8 mouse cellular contexts compared by ENCODE assay signal in genomic region chr2:79774372-79774771, GRCm38 (mm10).
DNase-seq lines count a peak whose midpoint lies in the region; ATAC-seq lines count a peak whose summit lies in the region.

No protein-coding gene starts in this region.

- H3K27me3 ChIP-seq in heart, embryonic 10.5 days (ENCODE audit: insufficient read depth, poor library complexity, severe bottlenecking) = no peaks in the 10 kb centered on the region
- H3K27me3 ChIP-seq in midbrain, embryonic 14.5 days (ENCODE audit: control insufficient read depth, insufficient read depth, low read length) = no peaks in the 10 kb centered on the region

- DNase-seq in heart, adult 18-20 months = peak; percentile 69 to 87
- DNase-seq in heart, embryonic 10.5 days (ENCODE audit: low spot score) = no peak
- peak; percentile 74 for DNase-seq in cerebellum, adult 9-10 months
- DNase-seq in frontal cortex, postnatal 25 days (ENCODE audit: low spot score in 2 of 2) = peak; percentile 57 to 70
- peak; percentile 58 for DNase-seq in kidney, adult 11 months
- DNase-seq in left cerebral cortex, postnatal 25 days (ENCODE audit: low spot score in 2 of 2) = peak; percentile 82 to 85
- peak; percentile 95 for DNase-seq in midbrain, embryonic 14.5 days
- peak; percentile 13 to 63 for DNase-seq in spleen, postnatal 14 days (ENCODE audit: low spot score in 2 of 2)

- 4% methylated on average over 5 of the region's 5 CpGs for WGBS in heart, embryonic 10.5 days
- WGBS in midbrain, embryonic 14.5 days = 2% methylated on average over 5 of the region's 5 CpGs

- intact Hi-C loops in left cerebral cortex, postnatal 25 days (cut with DNase I) = loop anchor here (1.0 to 10.0 kb wide), 2 partner anchors 263 to 810 kb away; no protein-coding TSS in a partner anchor

- no peaks in the 10 kb centered on the region for H3K36me3 ChIP-seq in heart, embryonic 10.5 days
- no peaks in the 10 kb centered on the region for H3K36me3 ChIP-seq in midbrain, embryonic 14.5 days (ENCODE audit: control insufficient read depth, insufficient read depth, low read length)

- H3K4me2 ChIP-seq in midbrain, embryonic 14.5 days (ENCODE audit: low read length) = no peak overlapping the region

- no peak; the same call in 1 of the 2 replicates for ATAC-seq in midbrain, embryonic 14.5 days (ENCODE audit: low FRiP score, low TSS enrichment)

- no peak overlapping the region for H3K4me3 ChIP-seq in heart, embryonic 10.5 days
- no peak overlapping the region for H3K4me3 ChIP-seq in midbrain, embryonic 14.5 days (replicated peaks; ENCODE audit: low read depth, low read length)

- H3K9ac ChIP-seq in midbrain, embryonic 14.5 days (replicated peaks; ENCODE audit: low read length) = no peak overlapping the region

- H3K27ac ChIP-seq in heart, embryonic 10.5 days = no peak overlapping the region
- H3K27ac ChIP-seq in midbrain, embryonic 14.5 days (replicated peaks; ENCODE audit: low read depth, low read length) = no peak overlapping the region

- no peaks in the 10 kb centered on the region for H3K9me3 ChIP-seq in heart, embryonic 10.5 days
- H3K9me3 ChIP-seq in midbrain, embryonic 14.5 days (ENCODE audit: control insufficient read depth, low read length) = no peaks in the 10 kb centered on the region

- H3K4me1 ChIP-seq in heart, embryonic 10.5 days = no peaks in the 10 kb centered on the region
- H3K4me1 ChIP-seq in midbrain, embryonic 14.5 days (ENCODE audit: control insufficient read depth, insufficient read depth, low read length) = no peaks in the 10 kb centered on the region
